9 mouse cellular contexts compared by ENCODE assay signal in the genomic region with DNA sequence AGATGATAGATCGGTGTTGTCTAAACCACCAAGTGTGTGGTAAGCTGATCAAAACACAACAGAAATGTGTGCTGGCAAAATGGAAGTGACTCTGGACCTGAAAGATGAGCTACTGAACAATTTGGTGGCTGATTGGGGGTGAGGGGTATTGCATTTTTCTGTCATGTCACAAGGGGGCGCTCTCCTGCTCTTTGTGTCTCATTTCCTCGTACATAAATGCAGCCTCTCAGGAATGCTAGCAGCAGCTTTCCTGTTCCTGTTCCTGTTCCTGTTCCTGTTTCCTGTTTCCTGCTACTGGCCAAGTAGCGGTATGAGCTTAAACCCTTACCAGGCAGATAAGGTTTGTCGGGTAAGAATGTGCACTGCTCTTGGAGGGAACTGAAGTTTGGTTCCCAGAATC.
DNase-seq lines count a peak whose midpoint lies in the region; ATAC-seq and TF ChIP-seq lines count a peak whose summit lies in the region.
"Had no signal": no experiment of that assay in that cellular context is flagged by ENCODE, and none has a peak within 500 bp of the region (broad histone marks: within the 10 kb centered on the region; RNA-seq: fewer than 3 reads in every experiment).

No protein-coding gene starts in this region.

- no peaks in the 10 kb centered on the region for H3K36me3 ChIP-seq in heart, embryonic 10.5 days
- no peaks in the 10 kb centered on the region for H3K36me3 ChIP-seq in midbrain, postnatal 0 days (ENCODE audit: insufficient read depth, low read length)
- H3K36me3 ChIP-seq in midbrain, embryonic 15.5 days (replicated peaks) = no peaks in the 10 kb centered on the region

- intact Hi-C loops in heart, postnatal 25 days (cut with DNase I) = no loop called here

- peaks cover 10% of the 10 kb centered on the region for H3K4me1 ChIP-seq in heart, embryonic 10.5 days
- H3K4me1 ChIP-seq in midbrain, postnatal 0 days (ENCODE audit: insufficient read depth, low read length) = no peaks in the 10 kb centered on the region
- no peaks in the 10 kb centered on the region for H3K4me1 ChIP-seq in midbrain, embryonic 15.5 days

- ATAC-seq in midbrain, postnatal 0 days (ENCODE audit: low FRiP score) = no peak
- no peak for ATAC-seq in midbrain, embryonic 15.5 days (replicated peaks)
- no peak for ATAC-seq in cerebellum, adult (ENCODE audit: insufficient number of reproducible peaks, low FRiP score, low TSS enrichment)

- H3K9ac ChIP-seq in midbrain, postnatal 0 days (replicated peaks; ENCODE audit: low read length, poor library complexity, severe bottlenecking) = no peak overlapping the region
- no peak overlapping the region for H3K9ac ChIP-seq in midbrain, embryonic 15.5 days

- TF ChIP-seq CTCF in midbrain, postnatal 0 days (IDR thresholded peaks at IDR 0.05) = peak; percentile 37

- H3K4me3 ChIP-seq in heart, embryonic 10.5 days = 0 out of 2 replicates have a peak overlapping the region, but pooled peaks have one; percentile 6
- H3K4me3 ChIP-seq in midbrain, postnatal 0 days (ENCODE audit: low read depth, low read length) = no peak overlapping the region
- no peak overlapping the region for H3K4me3 ChIP-seq in midbrain, embryonic 15.5 days

- no peak overlapping the region for H3K27ac ChIP-seq in heart, embryonic 10.5 days
- no peak overlapping the region for H3K27ac ChIP-seq in midbrain, postnatal 0 days (ENCODE audit: low read depth, low read length)
- H3K27ac ChIP-seq in midbrain, embryonic 15.5 days = no peak overlapping the region

- 42% methylated on average over 5 of the region's 5 CpGs for WGBS in heart, embryonic 10.5 days
- 66% methylated on average over 5 of the region's 5 CpGs for WGBS in midbrain, postnatal 0 days
- WGBS in midbrain, embryonic 15.5 days = 57% methylated on average over 5 of the region's 5 CpGs

- no peak for DNase-seq in heart, embryonic 10.5 days (ENCODE audit: low spot score)
- DNase-seq in heart, postnatal 25 days (ENCODE audit: low spot score) = no peak
- no peak for DNase-seq in midbrain, postnatal 0 days (ENCODE audit: low spot score)
- peak; percentile 52 for DNase-seq in WW6 (ENCODE audit: low read depth, low spot score)
- peak; percentile 53 for DNase-seq in retina, embryonic 14.5 days (ENCODE audit: low spot score)
- no peak for DNase-seq in heart, postnatal 4 days
- DNase-seq: kidney, postnatal 4 days had no signal

- H3K4me2 ChIP-seq in midbrain, postnatal 0 days (ENCODE audit: low read depth, low read length, poor library complexity, severe bottlenecking) = no peak overlapping the region
- H3K4me2 ChIP-seq in midbrain, embryonic 15.5 days = no peak overlapping the region

- no peaks in the 10 kb centered on the region for H3K9me3 ChIP-seq in heart, embryonic 10.5 days
- no peaks in the 10 kb centered on the region for H3K9me3 ChIP-seq in midbrain, postnatal 0 days (ENCODE audit: low read length)
- no peaks in the 10 kb centered on the region for H3K9me3 ChIP-seq in midbrain, embryonic 15.5 days

- no peaks in the 10 kb centered on the region for H3K27me3 ChIP-seq in heart, embryonic 10.5 days (ENCODE audit: insufficient read depth, poor library complexity, severe bottlenecking)
- H3K27me3 ChIP-seq in midbrain, postnatal 0 days (ENCODE audit: insufficient read depth, low read length) = no peaks in the 10 kb centered on the region
- no peaks in the 10 kb centered on the region for H3K27me3 ChIP-seq in midbrain, embryonic 15.5 days (replicated peaks)

Comparison
In these comparisons a context has a peak if more than half of its experiments do, and no peak if none do; other contexts are left out.
1. DNase-seq: peak in WW6 (single experiment) and retina, embryonic 14.5 days (single experiment); none in heart, embryonic 10.5 days (single experiment), heart, postnatal 25 days (single experiment), midbrain, postnatal 0 days (single experiment) and heart, postnatal 4 days (single experiment).